19 mouse cellular contexts compared by ENCODE assay signal in genomic region chr4:89169739-89170138, GRCm38 (mm10). TPM values are rescaled to one million over a fixed set of nuclear protein-coding genes. Genes with fewer than 3 reads are reported as not detected.
DNase-seq lines count a peak whose midpoint lies in the region; ATAC-seq and TF ChIP-seq lines count a peak whose summit lies in the region.
"Had no signal": no experiment of that assay in that cellular context is flagged by ENCODE, and none has a peak within 500 bp of the region (broad histone marks: within the 10 kb centered on the region; RNA-seq: fewer than 3 reads in every experiment).

No protein-coding gene starts in this region.

- H3K79me2 ChIP-seq in C2C12 (ENCODE audit: control insufficient read depth, insufficient read depth), result peaks cover 89% of the 10 kb centered on the region

- no peak for ATAC-seq in erythroblast, adult 5-6 weeks (replicated peaks; ENCODE audit: low FRiP score, poor library complexity, severe bottlenecking)
- ATAC-seq: forebrain, postnatal 0 days; intestine, embryonic 15.5 days had no signal

- H3K4me3 ChIP-seq in C2C12 (ENCODE audit: insufficient read depth, poor library complexity, severe bottlenecking), result no peak overlapping the region
- H3K4me3 ChIP-seq: embryonic facial prominence, embryonic 10.5 days; forebrain, embryonic 12.5 days; heart, embryonic 13.5 days; intestine, embryonic 15.5 days had no signal

- peaks cover 56% of the 10 kb centered on the region for H3K79me3 ChIP-seq in C2C12 (ENCODE audit: low read depth)

- peak; percentile 13 for DNase-seq in embryo, embryonic 10 days (ENCODE audit: low spot score)
- DNase-seq in embryo, embryonic 9.5 days (ENCODE audit: extremely low spot score), result no peak
- peak; percentile 46 for DNase-seq in adipocyte (ENCODE audit: low spot score)
- peak; percentile 59 for DNase-seq in fibroblast of lung, adult 2 months (ENCODE audit: low read depth)
- DNase-seq in left cerebral cortex, postnatal 36 days (ENCODE audit: low spot score in 2 of 2), result no peak
- no peak for DNase-seq in kidney, adult 8-10 months
- DNase-seq: adrenal gland, adult 8-10 months; adrenal gland, postnatal 36 days; cerebellum, adult 2 months; cerebellum, postnatal 10 days; forebrain, postnatal 0 days; gastrocnemius, postnatal 14 days; kidney, adult 9 months had no signal

- intact Hi-C loops in left cerebral cortex, postnatal 36 days (cut with DNase I), result no loop called here

- H3K36me3 ChIP-seq in C2C12 (ENCODE audit: control insufficient read depth, insufficient read depth), result peaks cover 96% of the 10 kb centered on the region

- no peaks in the 10 kb centered on the region for H3K27me3 ChIP-seq in C2C12 (ENCODE audit: control insufficient read depth, insufficient read depth, insufficient read length)
- H3K27me3 ChIP-seq: forebrain, embryonic 12.5 days; heart, embryonic 13.5 days; intestine, embryonic 15.5 days had no signal

- no peak overlapping the region for H3ac ChIP-seq in C2C12 (ENCODE audit: control insufficient read depth, insufficient read length, low read depth)

- no peak for TF ChIP-seq CTCF in C2C12 (IDR thresholded peaks at IDR 0.05; ENCODE audit: control insufficient read depth, insufficient read depth, insufficient read length)

TF ChIP-seq in C2C12, 6 proteins besides CTCF, POLR2A, EP300 and RAD21:
- TF ChIP-seq USF1 (IDR thresholded peaks at IDR 0.05; ENCODE audit: low read depth) (peak; percentile 82), CEBPB (IDR thresholded peaks at IDR 0.05; ENCODE audit: low read depth) (no peak), MAX (IDR thresholded peaks at IDR 0.05) (peak; percentile 37), MYOD1 (IDR thresholded peaks at IDR 0.05; ENCODE audit: control insufficient read depth, insufficient read length, low read depth) (no peak), FOSL1 (IDR thresholded peaks at IDR 0.05; ENCODE audit: insufficient read depth, low read length, poor library complexity, severe bottlenecking) (no peak), MYOG (IDR thresholded peaks at IDR 0.05; ENCODE audit: control insufficient read depth, extremely low read depth, insufficient read length) (no peak)
TF ChIP-seq in C2C12: peak in this region for 2.

RNA-seq across cellular contexts. Expression of gene Mtap, which starts 32.8 kb away (rescaled TPM):
- polyA plus RNA-seq in C2C12 (2012; fragmentation: generic; extraction: Trizol), result 87.0 TPM
- total RNA-seq in left cerebral cortex, postnatal 36 days (2021), result 1 to 10 TPM; 8.8 to 9.4 TPM
- 4.2 and 4.8 TPM in 2 replicates for total RNA-seq in erythroblast, adult 5-6 weeks (2015; ENCODE audit: low replicate concordance)
- total RNA-seq in erythroblast, adult 5-6 weeks (2017; ENCODE audit: low replicate concordance), result 2.6 and 3.2 TPM in 2 replicates

Comparison
In these comparisons a context has a peak if more than half of its experiments do, and no peak if none do; other contexts are left out.
1. DNase-seq: peak in embryo, embryonic 10 days (single experiment), adipocyte (single experiment) and fibroblast of lung, adult 2 months (single experiment); none in embryo, embryonic 9.5 days (single experiment), left cerebral cortex, postnatal 36 days (0 of 2) and kidney, adult 8-10 months (0 of 2).